Comparison of ENCODE assay signal across 8 mouse cellular contexts in genomic region chr4:110350856-110351177, GRCm38 (mm10). TPM values are rescaled to one million over a fixed set of nuclear protein-coding genes. Genes with fewer than 3 reads are reported as not detected.
DNase-seq lines count a peak whose midpoint lies in the region; ATAC-seq and TF ChIP-seq lines count a peak whose summit lies in the region.

No protein-coding gene starts in this region.

- no peaks in the 10 kb centered on the region for H3K9me3 ChIP-seq in lung, embryonic 14.5 days (ENCODE audit: low read depth, low read length)
- no peaks in the 10 kb centered on the region for H3K9me3 ChIP-seq in limb, embryonic 10.5 days (replicated peaks)

- no peaks in the 10 kb centered on the region for H3K27me3 ChIP-seq in lung, embryonic 14.5 days (ENCODE audit: insufficient read depth, low read length)
- no peaks in the 10 kb centered on the region for H3K27me3 ChIP-seq in limb, embryonic 10.5 days (ENCODE audit: low read depth, poor library complexity, severe bottlenecking)

- peak overlapping the region; percentile 56 for H3K9ac ChIP-seq in lung, embryonic 14.5 days

- H3K27ac ChIP-seq in lung, embryonic 14.5 days (ENCODE audit: low read depth), result no peak overlapping the region
- peak overlapping the region; percentile 98 for H3K27ac ChIP-seq in limb, embryonic 10.5 days

- intact Hi-C loops in gastrocnemius, postnatal 14 days (cut with DNase I; ENCODE audit: low total_unique reads), result no loop called here

- peak overlapping the region; percentile 62 for H3K4me2 ChIP-seq in lung, embryonic 14.5 days

- DNase-seq in cerebellum, adult 9-11 months, result no peak
- no peak for DNase-seq in lung, embryonic 14.5 days
- DNase-seq in lung, postnatal 14 days, result no peak
- DNase-seq in limb, embryonic 10.5 days (ENCODE audit: low spot score), result peak; percentile 51
- DNase-seq in right cerebral cortex, postnatal 4 days, result peak; percentile 6
- no peak for DNase-seq in gastrocnemius, postnatal 14 days
- no peak for DNase-seq in cerebellum, postnatal 14 days

- peak overlapping the region; percentile 61 for H3K4me3 ChIP-seq in lung, embryonic 14.5 days (ENCODE audit: low read depth, low read length)
- H3K4me3 ChIP-seq in limb, embryonic 10.5 days, result peak overlapping the region; percentile 78

- no peaks in the 10 kb centered on the region for H3K4me1 ChIP-seq in lung, embryonic 14.5 days (ENCODE audit: insufficient read depth)
- H3K4me1 ChIP-seq in limb, embryonic 10.5 days, result peaks cover 14% of the 10 kb centered on the region

- ATAC-seq in cerebellum, adult (ENCODE audit: insufficient number of reproducible peaks, low FRiP score, low TSS enrichment), result 0 out of 2 replicates have a peak, but pooled peaks have one; percentile 12
- no peak for ATAC-seq in lung, embryonic 14.5 days (ENCODE audit: insufficient read depth)

- no peaks in the 10 kb centered on the region for H3K36me3 ChIP-seq in lung, embryonic 14.5 days (ENCODE audit: insufficient read depth)
- no peaks in the 10 kb centered on the region for H3K36me3 ChIP-seq in limb, embryonic 10.5 days

- 10% methylated on average over 6 of the region's 6 CpGs for WGBS in lung, embryonic 14.5 days
- WGBS in limb, embryonic 10.5 days, result 11% methylated on average over 6 of the region's 6 CpGs

- TF ChIP-seq CTCF in lung, embryonic 14.5 days (IDR thresholded peaks at IDR 0.05; ENCODE audit: low read depth), result no peak

RNA-seq across cellular contexts. Expression of gene Elavl4, which starts 0.9 kb away (rescaled TPM):
- polyA plus RNA-seq in lung, embryonic 14.5 days (2014; fragmentation: Nextera tagmentation; extraction: Ambion mirVana), result 1.9 and 2.6 TPM in 2 replicates
- polyA plus RNA-seq in limb, embryonic 10.5 days (2016; fragmentation: Nextera tagmentation; extraction: Ambion mirVana), result 4.9 and 5.1 TPM in 2 replicates
- not detected for total RNA-seq in gastrocnemius, postnatal 14 days (2021)

RNA-seq across cellular contexts. Expression of gene Agbl4, which starts 46.6 kb away (rescaled TPM):
- 0.16 and 0.34 TPM in 2 replicates for polyA plus RNA-seq in lung, embryonic 14.5 days (2014; fragmentation: Nextera tagmentation; extraction: Ambion mirVana)
- polyA plus RNA-seq in limb, embryonic 10.5 days (2016; fragmentation: Nextera tagmentation; extraction: Ambion mirVana), result not detected in 2 replicates
- not detected for total RNA-seq in gastrocnemius, postnatal 14 days (2021)

Comparison
In these comparisons a context has a peak if more than half of its experiments do, and no peak if none do; other contexts are left out.
1. DNase-seq: peak in limb, embryonic 10.5 days (single experiment) and right cerebral cortex, postnatal 4 days (single experiment); none in cerebellum, adult 9-11 months (single experiment), lung, embryonic 14.5 days (single experiment), lung, postnatal 14 days (single experiment), gastrocnemius, postnatal 14 days (single experiment) and cerebellum, postnatal 14 days (0 of 2).